Mouse (Mus musculus) heart, adult 2 months (tissue): ENCODE measurements around the gene Arrdc2. TPM values are rescaled to one million over a fixed set of nuclear protein-coding genes. Genes with fewer than 3 reads are reported as not detected.

Experiments used
- DNase-seq, 2 experiments: peaks; one replicate each; pipeline ENCODE4 v3.0.0; 2021
- H3K27ac ChIP-seq: fragments of 200-600 bp; 2 replicates; pipeline ENCODE4 v1.8.1; 2022
- H3K27me3 ChIP-seq: fragments of 200-500 bp; 2 replicates; pipeline ENCODE4 v1.6.1; 2012; ENCODE audit warnings: mild to moderate bottlenecking, low read length, inconsistent platforms, mixed read lengths; ENCODE audit not compliant: control insufficient read depth, insufficient read depth
- H3K36me3 ChIP-seq: fragments of 200-500 bp; 2 replicates; pipeline ENCODE4 v1.6.1; 2012; ENCODE audit warnings: low read length, inconsistent platforms; ENCODE audit not compliant: control insufficient read depth, insufficient read depth
- H3K4me1 ChIP-seq: fragments of 200-500 bp; 2 replicates; pipeline ENCODE4 v1.6.1; 2011; ENCODE audit warnings: low read length; ENCODE audit not compliant: control insufficient read depth, insufficient read depth
- H3K4me3 ChIP-seq: fragments of 200-600 bp; 2 replicates; pipeline ENCODE4 v1.8.1; 2022
- H3K79me2 ChIP-seq: fragments of 200-500 bp; replicated peaks from 2 replicates; pipeline ENCODE4 v1.6.1; 2012; ENCODE audit warnings: mild to moderate bottlenecking, inconsistent platforms, low read length, moderate library complexity, mixed read lengths; ENCODE audit not compliant: control insufficient read depth, insufficient read depth
- H3K9ac ChIP-seq: fragments of 200-500 bp; 2 replicates; pipeline ENCODE4 v1.6.1; 2012; ENCODE audit warnings: low read depth, mild to moderate bottlenecking, control low read depth, inconsistent platforms, low read length, mixed read lengths
- CTCF ChIP-seq: fragments of 200-600 bp; IDR thresholded peaks from 2 replicates; pipeline ENCODE4 v1.8.1; 2022; ENCODE audit warnings: antibody characterized with exemption, mild to moderate bottlenecking, moderate library complexity
- EP300 ChIP-seq: fragments of 200-500 bp; IDR thresholded peaks from 2 replicates; pipeline ENCODE4 v1.6.1; 2011; ENCODE audit warnings: low read depth, low read length, control low read depth; ENCODE audit not compliant: insufficient read depth
- POLR2A ChIP-seq: fragments of 200-500 bp; IDR thresholded peaks from 2 replicates; pipeline ENCODE4 v1.6.1; 2011; ENCODE audit warnings: mild to moderate bottlenecking, low read depth, low read length, control low read depth; ENCODE audit not compliant: insufficient read depth
- WGBS: fragments of 180-500 bp; shearing (Covaris S2); methylation state at CpG from one replicate; pipeline ENCODE4 v1.1.7; 2018; 5-methylcytosine and 5-hydroxymethylcytosine counted together
- intact Hi-C: fragments of 180-260 bp; cut with DNase I; formaldehyde crosslinking; loops from one replicate; pipeline ENCODE4 v1.15.1; 2025
- polyA plus RNA-seq: library from polyadenylated mRNA; depleted of rRNA; stranded (reverse); fragments of >200 nt; gene quantifications from 2 replicates; pipeline ENCODE4 v1.2.3, GENCODE M21; 2012
- total RNA-seq, 2 experiments: library from RNA; stranded (reverse); gene quantifications; 2 replicates each; pipeline ENCODE4 v1.2.3; 2021

Gene Arrdc2
- total and polyA plus RNA-seq, 3 experiments, result 8.9 to 36.2 (median 18.6) TPM

DNA sequence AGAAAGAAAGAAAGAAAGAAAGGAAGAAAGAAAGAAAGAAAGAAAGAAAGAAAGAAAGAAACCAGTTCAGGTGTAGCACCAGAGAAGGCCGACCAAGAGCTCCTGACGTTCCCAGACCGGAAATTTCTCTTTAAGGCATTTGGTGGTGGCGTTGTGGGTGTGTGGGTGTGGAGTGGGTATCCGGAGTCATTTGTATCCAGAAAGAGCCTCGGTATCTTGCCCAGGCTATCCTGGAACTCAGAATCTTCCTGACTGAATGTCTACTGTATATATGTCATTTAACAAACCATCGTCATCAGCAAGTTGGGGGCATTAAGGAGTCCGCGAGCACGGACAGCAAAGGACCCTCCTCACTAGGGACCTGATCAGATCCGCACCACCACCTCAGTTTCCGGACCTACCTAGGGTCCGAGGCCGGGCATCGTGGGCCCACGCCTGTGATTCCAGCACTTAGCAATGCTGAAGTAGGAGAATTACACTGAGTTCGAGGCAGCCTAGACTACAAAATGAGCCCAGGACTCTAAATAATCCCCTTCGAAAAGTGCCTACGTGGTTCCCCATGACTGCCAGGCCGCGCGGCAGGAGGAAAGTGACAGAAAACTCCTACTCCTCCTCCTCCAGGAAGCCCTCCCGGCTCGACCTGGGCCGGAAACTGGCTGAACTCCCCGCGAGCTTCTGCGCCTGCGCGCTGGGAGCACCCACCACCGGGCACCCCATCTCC, 33.3 kb upstream of the Arrdc2 start:
- 2% methylated on average over 31 of the region's 31 CpGs for WGBS
- Histone ChIP-seq H3K36me3 (no peaks in the 10 kb centered on the region), H3K9ac (peak overlapping the region; percentile 75), H3K4me1 (peaks cover 4% of the 10 kb centered on the region), H3K27me3 (no peaks in the 10 kb centered on the region), H3K27ac (peak overlapping the region; percentile 95), H3K4me3 (peak overlapping the region; percentile 97), H3K79me2 (no peaks in the 10 kb centered on the region)
- TF ChIP-seq CTCF (no peak), EP300 (no peak), POLR2A (no peak)
- DNase-seq, result no peak
- intact Hi-C loops, result loop anchor here (1.0 kb wide), 2 partner anchors 20 to 24 kb away; partner anchors contain the start of gene Rpl18a

DNA sequence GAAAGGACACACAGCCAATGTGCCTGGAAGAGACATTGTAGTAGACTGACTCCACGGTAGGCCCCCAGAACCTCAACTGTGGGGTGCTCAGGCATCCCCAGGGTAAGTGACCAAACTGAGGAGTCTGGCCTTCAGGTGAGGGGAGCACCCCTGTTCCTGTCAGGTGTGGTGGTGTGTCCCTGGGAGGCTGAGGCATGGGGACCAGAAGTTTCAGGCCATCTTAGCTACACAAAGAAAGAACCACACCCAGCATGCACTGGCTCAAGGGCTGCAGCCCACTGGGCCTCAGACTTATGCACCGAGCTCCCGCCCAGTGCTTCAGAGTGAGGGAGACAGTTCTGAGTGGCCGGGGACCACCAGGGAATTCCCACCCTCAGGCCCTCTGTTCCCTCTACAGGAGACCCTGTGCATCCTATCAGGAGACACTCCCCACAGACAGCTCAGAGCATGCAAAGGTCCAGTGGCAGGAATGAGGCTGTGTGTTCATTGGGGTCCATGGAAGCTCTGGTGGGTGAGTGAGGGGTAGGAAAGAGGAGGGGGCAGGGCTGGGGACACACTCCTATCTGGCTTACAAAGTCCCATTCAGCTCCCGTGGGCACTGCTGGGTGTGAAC, 31.8 kb upstream of the Arrdc2 start:
- WGBS, result 64% methylated on average over 5 of the region's 5 CpGs
- no peak overlapping the region for H3K9ac ChIP-seq
- intact Hi-C loops, result no loop called here

DNA sequence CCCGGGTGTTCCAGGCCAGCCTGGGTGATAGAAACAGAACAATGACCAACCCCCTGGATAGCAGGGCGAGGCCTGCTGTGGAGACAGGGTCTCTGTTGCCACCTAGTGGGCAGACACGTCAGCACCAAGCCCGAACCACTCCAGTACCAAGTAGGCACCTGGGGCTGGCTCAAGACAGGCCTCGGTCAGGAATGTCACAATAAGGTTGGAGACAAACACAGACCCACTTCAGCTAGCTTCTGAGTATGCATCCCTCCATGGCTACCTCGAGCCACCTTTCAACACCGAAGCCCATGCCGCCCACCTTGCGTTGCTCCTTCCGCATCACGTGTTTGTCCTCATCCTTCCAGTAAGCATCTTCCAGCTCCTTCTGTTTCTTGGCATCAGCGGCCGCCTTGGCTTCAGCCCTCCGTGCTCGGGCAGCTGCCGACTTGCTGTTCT, 30.1 kb upstream of the Arrdc2 start:
- Histone ChIP-seq H3K27ac (no peak overlapping the region), H3K36me3 (no peaks in the 10 kb centered on the region), H3K4me1 (peaks cover 10% of the 10 kb centered on the region), H3K79me2 (no peaks in the 10 kb centered on the region), H3K4me3 (no peak overlapping the region), H3K9ac (no peak overlapping the region), H3K27me3 (no peaks in the 10 kb centered on the region)
- peak; percentile 92 for TF ChIP-seq EP300
- peak; percentile 97; the same call in 1 of the 2 replicates for TF ChIP-seq CTCF
- no peak for TF ChIP-seq POLR2A
- 51% methylated on average over 16 of the region's 16 CpGs for WGBS
- DNase-seq, result peak; percentile 81
- intact Hi-C loops, result loop anchor here (1.0 to 2.0 kb wide), 2 partner anchors 25 to 149 kb away; no protein-coding TSS in a partner anchor

More for the DNA sequence above, 31.8 kb upstream of the Arrdc2 start:
- no peak for DNase-seq
- H3K4me1 ChIP-seq, result peaks cover 4% of the 10 kb centered on the region
- H3K4me3 ChIP-seq, result no peak overlapping the region
- no peaks in the 10 kb centered on the region for H3K79me2 ChIP-seq
- H3K36me3 ChIP-seq, result no peaks in the 10 kb centered on the region
- H3K27ac ChIP-seq, result no peak overlapping the region
- H3K27me3 ChIP-seq, result no peaks in the 10 kb centered on the region
- TF ChIP-seq EP300 (no peak), CTCF (no peak), POLR2A (no peak)

DNA sequence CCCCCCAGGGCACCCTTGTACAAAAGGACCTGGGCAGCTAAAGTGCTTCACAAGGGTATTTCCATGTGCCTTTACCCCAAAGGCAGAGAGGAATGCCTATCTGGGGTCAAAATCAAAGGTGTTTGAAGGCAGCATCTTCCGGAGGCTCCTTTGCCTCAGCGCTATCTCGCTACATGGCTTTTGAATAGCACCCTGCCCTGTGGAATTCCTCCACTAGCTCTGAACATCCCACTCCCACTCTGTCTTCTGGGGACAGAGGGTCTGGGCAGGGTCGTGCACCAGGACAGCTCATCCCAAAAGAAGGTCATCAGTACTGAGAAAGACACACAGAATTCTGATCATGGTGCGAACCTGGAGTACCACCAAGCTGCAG, 29.7 kb upstream of the Arrdc2 start:
- intact Hi-C loops, result loop anchor here (1.0 to 2.0 kb wide), 2 partner anchors 25 to 148 kb away; no protein-coding TSS in a partner anchor
- Histone ChIP-seq H3K27me3 (no peaks in the 10 kb centered on the region), H3K4me3 (no peak overlapping the region), H3K9ac (no peak overlapping the region), H3K36me3 (no peaks in the 10 kb centered on the region), H3K79me2 (no peaks in the 10 kb centered on the region), H3K27ac (no peak overlapping the region), H3K4me1 (peaks cover 10% of the 10 kb centered on the region)
- WGBS, result 59% methylated on average over 5 of the region's 5 CpGs
- DNase-seq, result no peak
- TF ChIP-seq EP300 (no peak), POLR2A (0 out of 2 replicates have a peak, but pooled peaks have one; percentile 20)

DNA sequence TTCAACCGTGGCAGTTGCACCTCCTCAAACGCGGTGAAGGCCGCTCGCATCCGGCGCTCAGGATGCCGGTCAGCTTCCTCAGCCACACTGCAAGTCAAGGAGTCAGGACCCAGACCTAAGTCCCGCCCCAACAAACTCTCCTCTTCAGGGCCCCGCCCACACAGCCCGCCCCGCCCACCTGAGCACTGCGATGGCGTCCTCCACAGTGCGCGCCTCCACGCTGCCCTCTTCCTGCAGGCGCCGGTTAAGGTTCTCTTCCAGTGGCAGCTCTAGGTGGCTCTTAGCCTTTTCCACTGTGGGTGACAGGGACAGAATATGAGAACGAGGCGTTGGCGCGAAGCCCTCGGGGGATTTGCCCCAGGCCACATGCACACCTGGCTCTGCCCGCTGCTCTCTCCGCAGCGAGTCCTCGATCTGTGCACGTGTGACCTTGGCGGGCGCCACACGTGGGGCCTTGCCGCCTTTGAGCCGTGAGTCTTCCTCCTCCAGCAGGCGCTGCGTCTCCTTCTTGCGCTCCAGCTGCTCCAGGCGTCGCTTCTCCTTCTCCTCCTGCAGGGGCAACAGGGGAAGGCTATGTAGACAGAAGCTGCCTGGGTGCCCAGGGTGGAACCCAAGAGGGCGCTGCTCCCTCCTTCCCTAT, 29.2 kb upstream of the Arrdc2 start:
- no peak for TF ChIP-seq POLR2A
- TF ChIP-seq EP300, result no peak
- no peak for TF ChIP-seq CTCF
- intact Hi-C loops, result loop anchor here (1.0 to 2.0 kb wide), 2 partner anchors 24 to 148 kb away; no protein-coding TSS in a partner anchor
- H3K4me3 ChIP-seq, result no peak overlapping the region
- no peaks in the 10 kb centered on the region for H3K27me3 ChIP-seq
- no peak overlapping the region for H3K9ac ChIP-seq
- H3K27ac ChIP-seq, result no peak overlapping the region
- no peaks in the 10 kb centered on the region for H3K36me3 ChIP-seq
- H3K79me2 ChIP-seq, result no peaks in the 10 kb centered on the region
- DNase-seq, result peak in 1 of 2 experiments; percentile 44
- 60% methylated on average over 40 of the region's 40 CpGs for WGBS
- peaks cover 9% of the 10 kb centered on the region for H3K4me1 ChIP-seq

DNA sequence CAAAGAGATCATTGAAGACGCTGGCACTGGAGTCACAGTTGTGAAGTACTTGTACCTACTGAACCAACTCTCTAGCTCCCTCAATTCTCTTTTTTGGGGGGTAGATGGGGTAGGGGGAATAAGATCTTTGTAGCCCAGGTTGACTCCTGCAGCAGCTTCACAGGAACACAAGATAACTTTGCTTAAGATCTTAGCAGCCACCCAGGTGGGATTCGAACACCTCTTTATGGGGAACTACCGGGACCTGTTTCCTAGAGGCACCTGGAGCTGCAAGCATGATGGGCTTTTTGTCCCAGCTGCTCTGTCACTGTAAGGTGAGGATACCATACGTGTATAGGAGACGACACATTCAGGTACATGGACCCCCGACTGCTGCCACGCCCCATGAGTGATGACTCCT, 27.0 kb upstream of the Arrdc2 start:
- TF ChIP-seq CTCF, result no peak
- no peak for TF ChIP-seq POLR2A
- no peak for TF ChIP-seq EP300
- intact Hi-C loops, result loop anchor here (2.0 kb wide), 1 partner anchor 46 kb away; no protein-coding TSS in a partner anchor
- Histone ChIP-seq H3K27ac (no peak overlapping the region), H3K27me3 (peaks cover 9% of the 10 kb centered on the region), H3K4me1 (peaks cover 9% of the 10 kb centered on the region), H3K36me3 (no peaks in the 10 kb centered on the region), H3K4me3 (no peak overlapping the region), H3K9ac (no peak overlapping the region), H3K79me2 (no peaks in the 10 kb centered on the region)
- 87% methylated on average over 7 of the region's 7 CpGs for WGBS
- DNase-seq, result no peak
